Mouse (Mus musculus) erythroblast, adult 5-6 weeks (primary cell): ENCODE results near the gene Fbh1. TPM values are rescaled to one million over a fixed set of nuclear protein-coding genes. Genes with fewer than 3 reads are reported as not detected.

Experiments
- ATAC-seq: replicated peaks from 2 replicates; pipeline ENCODE4 v1.8.0; 2016; ENCODE audit warnings: moderate number of reproducible peaks, mild to moderate bottlenecking, moderate TSS enrichment, inconsistent platforms; ENCODE audit not compliant: poor library complexity, low FRiP score, severe bottlenecking
- total RNA-seq, 2 experiments: library from RNA; stranded (forward) in 1 of 2; stranded (reverse) in 1 of 2; fragments of 150-400 nt in 1 of 2; fragments of 200-764, 138-1000 nt in 1 of 2; gene quantifications; 2 replicates each; pipeline versions ENCODE4 v1.2.3 to v1.2.4; 2015 to 2017; ENCODE audit warnings: low replicate concordance in 2 of 2

Gene Fbh1
- total RNA-seq (2015; ENCODE audit: low replicate concordance) (14.6 and 23.2 TPM in 2 replicates), total RNA-seq (2017; ENCODE audit: low replicate concordance) (14.8 and 38.5 TPM in 2 replicates)

DNA sequence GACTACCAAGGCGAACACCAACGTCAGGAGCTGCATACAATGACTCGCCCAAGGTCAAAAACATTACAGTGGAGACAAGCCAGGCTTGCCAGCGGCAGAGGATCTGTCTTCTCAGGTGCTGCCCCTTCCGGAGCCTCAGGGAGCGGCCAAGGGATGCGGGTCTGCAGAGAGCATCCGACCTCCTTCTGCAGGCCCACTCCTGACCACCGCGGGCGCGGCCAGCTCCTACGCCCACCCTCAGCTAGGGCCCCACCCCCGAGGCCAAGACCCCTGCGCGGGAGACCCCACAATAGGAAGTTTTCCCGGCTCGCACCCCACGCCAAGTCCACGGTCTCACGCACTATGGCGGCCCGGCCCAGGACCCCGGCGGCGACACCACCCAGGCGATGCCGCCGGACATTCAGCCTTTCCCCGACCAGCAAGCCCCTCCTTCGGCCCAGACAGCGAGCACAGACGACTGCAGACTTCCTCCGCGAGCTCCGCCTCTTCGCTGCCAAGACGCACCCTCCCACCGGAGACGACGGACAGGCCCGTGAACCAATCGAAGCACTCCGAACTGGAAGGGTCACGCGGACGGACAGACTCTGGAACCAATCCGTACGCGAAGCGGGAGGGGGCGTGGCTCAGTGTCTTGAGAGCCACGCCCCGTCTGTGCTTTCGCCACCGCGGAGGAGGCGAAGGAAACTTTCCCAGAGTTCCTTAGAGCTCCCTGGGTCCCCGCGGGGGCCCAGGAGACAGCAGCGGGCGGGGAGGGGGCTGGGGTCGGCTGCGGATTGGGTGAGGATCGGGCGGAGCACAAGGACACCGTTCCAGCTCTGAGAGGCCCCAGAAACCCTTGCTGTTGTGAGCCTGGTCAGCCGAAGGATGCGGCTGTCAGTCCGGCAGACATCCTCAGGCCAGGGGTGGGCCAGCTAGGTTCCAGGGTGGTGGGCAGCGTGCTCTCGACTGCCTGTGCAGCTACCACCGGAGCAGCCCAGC, at the start of gene Fbh1, which contains the start of gene Ankrd16:
Fbh1 (minus strand) TSS at position 492 of the 978 bp plus-strand sequence.
Ankrd16 (plus strand) TSS at position 786 of the 978 bp plus-strand sequence.
- peak; percentile 95 for ATAC-seq

DNA sequence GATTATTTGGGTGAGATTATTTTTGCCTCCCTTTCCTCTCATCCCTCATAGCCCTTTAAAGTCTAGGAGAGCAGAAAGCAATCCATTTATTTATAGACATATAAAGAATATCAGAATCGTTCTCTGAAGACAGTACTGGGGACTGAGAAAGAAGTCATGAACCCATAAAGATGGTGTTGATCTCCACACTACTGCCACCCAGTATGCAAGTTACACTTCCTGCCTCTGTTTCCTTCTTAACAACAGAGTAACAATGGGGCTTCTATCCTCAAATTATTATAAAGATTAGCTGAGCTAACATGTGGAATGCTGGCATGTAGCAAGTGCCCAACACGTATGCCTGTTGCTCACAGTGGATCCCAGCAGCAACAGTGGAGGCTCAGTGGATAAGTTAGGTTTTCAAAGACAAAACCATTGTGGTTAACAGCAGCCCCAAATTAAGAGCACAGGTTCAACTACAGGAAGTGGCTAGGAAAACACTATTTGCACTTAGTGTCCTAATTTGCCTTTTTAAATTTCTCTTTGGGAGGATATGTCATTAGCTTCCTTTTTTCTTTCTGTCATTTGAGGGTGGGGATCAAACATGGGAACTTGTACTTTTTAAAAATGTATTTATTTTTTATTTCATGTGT, 24.0 kb upstream of the Fbh1 start:
- ATAC-seq = no peak

DNA sequence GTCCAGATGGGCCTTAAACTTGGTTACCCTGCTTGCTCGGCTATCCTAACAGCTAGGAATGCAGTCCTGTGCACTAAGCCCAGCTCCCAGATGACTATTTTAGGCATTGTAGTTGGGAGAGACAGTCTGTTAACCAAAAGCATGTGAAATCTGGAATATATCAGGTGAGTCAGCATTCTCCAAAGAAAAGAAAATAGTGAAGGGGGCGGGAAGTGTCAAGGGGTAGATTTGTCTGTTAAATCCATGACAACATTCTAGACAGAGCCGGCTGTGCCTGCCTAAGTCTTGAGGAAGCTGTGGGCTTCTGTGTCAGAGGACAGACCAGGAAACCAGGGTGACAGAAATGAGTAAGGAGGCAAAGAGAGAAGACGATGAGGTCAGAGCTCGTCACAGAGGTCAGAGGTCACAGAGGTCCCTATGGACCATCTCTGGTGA, 20.6 kb upstream of the Fbh1 start:
- ATAC-seq = no peak

DNA sequence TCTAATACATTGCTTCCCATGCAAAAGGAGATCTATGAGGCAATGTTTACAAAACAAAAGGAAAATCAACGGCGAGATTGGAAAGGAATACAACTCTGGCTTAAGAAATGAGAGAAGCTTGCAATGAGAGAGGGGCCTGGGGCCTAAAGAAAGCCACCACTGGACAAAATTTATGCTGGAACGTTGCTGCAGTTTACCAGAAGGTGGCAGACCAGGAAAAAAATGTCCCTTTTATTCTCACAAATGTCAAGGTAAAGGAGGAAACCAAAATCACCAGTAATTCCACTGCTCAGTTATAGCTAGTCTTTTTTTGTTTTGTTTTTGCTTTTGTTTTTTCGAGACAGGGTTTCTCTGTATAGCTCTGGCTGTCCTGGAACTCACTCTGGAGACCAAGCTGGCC, 17.3 kb upstream of the Fbh1 start:
- ATAC-seq = no peak

DNA sequence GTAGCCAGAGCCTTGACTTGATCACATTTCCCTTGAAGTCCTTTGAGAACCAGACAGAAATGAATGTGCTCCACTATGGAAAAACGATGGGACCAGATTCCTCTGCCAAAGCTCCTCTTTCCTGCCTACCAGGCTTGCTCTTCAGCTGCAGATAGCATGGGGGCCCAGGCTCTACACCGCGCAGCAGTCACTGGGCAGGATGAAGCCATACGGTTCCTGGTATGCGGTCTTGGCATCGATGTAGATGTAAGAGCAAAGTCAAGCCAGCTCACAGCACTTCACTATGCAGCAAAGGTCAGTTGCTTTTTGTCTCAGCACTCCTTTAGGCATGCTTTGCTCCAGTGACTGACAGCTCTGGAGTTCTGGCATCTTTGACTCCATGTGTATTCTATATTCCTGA, 6.8 kb upstream of the Fbh1 start:
- ATAC-seq = no peak

DNA sequence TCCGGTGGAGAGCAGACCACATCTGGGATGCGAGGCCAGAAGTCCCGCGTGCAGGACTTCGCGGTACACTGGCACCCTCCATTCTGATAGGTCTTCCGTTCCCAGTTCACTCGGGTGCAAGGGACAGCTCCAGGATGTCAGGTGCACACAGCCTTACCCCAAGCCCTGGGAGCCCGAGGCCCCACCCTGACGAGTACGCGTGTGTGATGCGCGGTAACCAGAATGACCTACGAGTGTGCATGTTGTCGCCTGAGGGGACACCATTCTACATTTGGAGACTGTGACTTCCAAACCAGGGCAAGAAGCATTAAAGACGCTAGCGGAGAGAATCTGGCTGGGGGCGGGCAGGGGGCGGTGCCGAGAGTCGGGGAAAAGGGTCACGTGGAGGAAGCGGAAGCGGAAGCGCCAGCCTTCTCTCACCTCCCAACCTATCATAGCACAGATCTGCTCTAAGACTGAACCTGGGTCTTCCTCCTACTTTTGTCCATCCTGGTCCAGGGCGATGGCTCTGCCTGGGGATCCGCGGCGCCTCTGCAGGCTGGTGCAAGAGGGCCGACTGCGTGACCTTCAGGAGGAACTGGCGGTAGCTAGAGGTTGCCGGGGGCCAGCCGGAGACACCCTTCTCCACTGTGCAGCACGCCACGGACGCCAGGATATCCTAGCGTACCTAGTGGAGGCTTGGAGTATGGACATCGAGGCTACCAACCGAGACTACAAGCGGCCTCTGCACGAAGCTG, 873 bp upstream of the Fbh1 start:
- ATAC-seq = peak; percentile 88

DNA sequence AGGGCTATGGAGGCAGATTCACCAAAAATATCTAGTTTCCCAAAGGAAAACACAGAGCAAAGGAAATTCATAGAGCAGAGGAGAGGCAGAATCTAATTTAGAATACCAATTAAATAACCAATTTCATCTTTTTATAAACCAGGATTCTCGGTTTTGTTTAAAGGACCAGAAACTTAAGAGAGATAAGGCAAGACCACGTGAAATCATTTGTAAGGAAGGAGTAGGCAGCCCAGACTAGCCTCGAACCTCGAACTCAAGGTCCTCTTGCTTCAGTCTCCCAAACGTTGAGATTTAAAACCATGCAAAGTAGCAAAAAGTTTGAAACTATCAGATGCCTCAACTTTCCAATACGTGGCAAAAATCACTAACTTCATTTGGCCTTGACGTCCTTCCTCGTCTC, 967 bp downstream of the Fbh1 start:
- no peak for ATAC-seq

DNA sequence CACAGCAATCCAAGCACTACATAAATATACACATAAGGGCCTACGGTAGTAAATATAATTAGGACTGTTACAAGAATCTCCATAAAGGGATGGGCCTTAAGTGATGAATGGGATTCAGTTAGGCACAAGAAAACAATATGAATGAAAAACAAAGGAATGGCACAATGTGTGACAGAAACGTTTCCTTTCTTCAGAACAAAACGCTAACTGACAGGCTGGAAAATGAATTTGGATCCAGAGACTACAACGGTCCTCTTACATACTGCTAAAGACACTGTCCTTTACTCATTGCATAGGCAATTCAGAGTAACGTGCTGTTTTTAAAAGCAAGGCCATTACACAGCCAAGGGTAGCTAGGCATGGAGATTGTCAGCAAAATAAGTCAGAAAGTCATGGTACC, 2.3 kb downstream of the Fbh1 start:
- ATAC-seq = no peak

DNA sequence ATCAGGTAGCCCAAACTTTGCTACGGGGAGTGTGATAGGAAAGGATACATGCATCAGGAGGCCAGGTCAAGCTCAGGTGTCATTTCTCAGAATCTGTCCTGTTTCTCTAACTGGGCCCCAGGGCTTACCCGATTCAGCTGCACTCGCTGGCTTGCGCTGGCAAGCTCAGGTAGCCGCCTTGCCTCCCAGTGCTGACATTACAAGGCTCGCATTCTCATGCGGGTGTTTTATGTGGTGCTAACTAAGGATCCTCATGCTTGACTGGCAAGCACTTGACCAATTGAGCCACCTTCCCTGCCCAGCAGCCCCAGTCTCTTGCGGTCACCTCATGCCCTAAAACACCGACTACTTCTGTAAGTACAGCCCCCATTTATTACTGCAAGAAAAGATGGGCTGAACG, 3.0 kb downstream of the Fbh1 start:
- ATAC-seq = no peak

DNA sequence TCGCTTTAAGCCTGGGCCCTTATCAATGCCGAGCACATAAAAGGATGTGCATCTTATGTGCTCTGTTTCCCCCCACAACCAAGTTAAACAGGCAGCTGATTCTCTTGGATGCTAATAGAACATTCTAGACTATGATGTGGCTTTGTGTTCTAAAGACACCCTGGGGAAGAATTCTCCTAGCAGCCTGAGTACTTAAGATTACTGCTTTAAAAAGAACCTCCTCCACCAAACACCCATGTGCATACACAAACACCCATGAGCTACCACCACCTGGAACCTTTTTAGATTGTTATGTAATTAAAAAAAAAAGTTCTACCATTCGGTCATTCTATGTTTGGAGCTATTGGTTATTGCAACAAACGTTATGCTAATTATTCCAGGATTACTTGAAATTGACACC, 5.0 kb downstream of the Fbh1 start:
- no peak for ATAC-seq

DNA sequence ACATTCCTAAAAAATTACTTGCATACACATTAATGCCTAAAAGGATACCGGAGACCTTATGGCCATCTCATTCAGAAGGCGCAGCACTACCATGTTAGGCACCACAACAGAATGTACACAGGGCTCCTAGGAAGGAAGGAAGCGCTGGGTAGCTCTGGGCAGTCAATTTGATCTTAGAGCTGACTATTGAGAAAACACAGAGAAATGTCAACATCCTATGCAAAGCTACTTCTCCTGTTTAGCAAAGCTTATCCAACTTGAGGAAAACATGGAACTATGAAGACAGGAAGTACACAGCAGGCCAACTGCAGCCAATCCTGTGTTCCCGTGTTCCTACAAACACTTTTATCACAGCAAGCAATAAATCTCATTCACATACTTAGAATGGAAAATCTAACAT, 5.7 kb downstream of the Fbh1 start:
- no peak for ATAC-seq

DNA sequence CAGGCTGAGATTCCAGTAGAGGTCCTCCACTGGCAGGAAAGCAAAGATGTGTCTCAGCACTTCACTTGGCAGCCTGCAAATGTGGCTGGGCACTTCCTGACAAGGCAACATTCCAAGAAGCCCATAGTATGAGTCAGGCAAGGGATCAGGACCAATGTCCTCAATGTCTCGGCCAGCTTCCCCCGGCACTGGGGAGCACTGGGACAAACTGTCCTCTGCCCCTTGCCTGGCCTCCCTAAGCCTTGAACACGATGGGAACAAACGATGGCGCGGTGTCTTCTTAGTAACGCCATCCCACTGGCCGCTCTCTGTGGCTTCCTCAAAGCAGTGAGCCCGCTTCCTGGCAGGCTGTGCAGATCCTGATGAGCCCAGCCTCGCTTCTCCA, 10.2 kb downstream of the Fbh1 start:
- no peak for ATAC-seq

DNA sequence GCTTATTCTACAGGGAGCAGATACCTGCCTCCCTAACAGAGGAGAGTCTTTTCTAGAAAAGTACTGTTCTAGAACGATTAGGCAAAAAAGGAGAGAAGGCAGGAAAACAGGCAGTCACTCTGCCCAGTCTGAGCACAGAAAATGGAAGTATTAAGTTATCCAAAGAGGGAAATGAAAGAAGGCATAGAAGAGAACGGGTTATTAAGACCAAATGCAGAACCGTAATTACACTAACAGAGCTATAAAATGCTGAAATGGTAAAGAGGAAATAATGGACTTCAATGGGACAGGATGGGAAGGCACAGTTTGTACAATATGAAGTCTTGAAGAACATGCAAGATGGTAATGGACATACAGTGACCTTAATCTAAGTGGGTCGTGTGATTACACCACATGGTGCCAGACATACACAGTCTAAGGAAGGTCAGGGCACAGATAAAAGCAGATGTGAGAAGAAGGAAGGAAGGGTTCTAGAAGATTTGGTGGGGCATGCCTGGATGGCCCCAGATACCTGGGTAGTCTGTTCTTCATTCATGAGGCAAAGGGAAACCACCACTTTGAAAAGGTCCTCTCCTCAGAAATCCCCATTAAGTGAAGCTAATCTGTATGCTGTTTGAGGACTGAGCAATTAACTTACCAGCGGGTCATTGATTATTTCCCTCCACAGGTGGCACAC, 10.8 kb downstream of the Fbh1 start:
- no peak for ATAC-seq

DNA sequence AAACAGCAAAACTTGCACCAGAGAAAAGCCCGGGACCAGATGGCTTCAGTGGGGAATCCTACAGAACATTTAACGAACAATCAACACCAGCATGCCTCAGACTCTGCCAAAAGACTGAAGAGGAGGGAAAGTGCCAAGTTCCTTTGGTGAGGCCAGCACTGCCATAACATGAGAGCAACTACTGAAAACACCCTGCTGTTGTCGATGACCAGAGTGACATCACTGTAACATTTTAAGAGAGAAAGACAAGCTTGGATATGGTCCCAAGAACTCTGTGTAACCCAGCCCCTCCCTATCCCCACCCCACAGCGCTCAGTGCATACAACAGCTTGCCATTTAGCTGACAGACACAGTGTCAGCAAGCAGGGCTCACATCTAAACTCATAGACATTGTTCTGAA, 11.7 kb downstream of the Fbh1 start:
- no peak for ATAC-seq

DNA sequence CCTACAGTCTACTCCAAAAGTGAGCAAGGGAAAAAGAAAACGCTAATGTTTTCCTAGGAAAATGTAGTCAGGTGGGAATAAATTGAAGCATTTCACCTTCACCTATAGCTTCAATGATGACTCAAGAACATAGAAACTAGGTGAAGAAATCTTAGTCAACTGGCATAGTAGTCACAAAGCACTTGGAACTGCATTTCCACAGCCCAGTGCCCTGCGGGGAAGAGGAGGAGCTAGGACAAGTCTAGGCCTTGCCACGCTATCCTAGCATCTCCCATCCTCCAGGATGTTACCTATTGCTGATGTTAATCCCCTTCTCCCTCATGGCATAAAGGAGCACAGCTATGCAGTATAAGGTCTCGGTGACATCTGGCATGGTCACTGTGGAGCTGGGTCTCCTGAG, 14.8 kb downstream of the Fbh1 start:
- ATAC-seq = 0 out of 2 replicates have a peak, but pooled peaks have one; percentile 32

DNA sequence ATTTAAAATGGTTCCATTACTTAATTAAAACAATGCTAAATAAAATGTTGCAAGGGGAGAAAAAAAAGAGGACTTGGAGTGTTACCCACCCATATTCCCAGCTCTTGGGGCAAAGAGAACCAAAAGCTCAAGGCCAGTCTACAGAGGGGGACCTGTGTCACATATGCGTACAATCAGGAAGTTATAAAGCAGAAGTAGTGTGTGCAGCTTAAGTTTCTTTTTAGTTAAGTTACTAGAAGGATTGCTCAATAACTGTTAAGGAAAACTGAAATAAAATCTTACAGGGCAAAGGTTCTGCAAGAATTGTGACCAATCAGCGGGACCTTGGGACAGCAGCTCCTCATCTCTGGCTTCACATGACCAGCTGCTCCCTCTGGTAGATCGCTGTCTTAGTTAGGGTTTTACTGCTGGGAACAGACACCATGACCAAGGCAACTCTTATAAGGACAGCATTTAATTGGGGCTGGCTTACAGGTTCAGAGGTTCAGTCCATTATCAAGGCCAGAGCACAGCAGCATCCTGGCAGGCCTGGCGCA, 37.8 kb downstream of the Fbh1 start:
- no peak for ATAC-seq

DNA sequence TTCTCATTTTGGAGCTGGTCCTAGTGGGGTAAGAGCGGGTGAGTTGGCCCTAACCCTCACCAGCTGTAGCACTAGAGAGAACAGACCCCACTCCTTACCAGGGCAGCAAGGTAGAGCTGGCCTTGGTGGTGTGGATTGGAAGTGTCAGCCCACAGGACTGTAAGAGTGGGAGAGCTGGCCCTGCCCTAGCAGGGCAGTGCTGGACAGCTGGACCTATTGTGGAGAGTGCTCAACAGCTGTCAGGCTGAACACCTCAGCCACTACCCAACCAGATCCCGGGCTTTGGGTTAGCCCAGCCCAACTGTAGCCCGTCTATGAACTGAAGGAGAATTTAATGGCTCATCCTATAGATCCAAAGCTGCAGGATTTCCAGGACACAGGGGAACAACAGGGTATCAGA, 38.6 kb downstream of the Fbh1 start:
- no peak for ATAC-seq

DNA sequence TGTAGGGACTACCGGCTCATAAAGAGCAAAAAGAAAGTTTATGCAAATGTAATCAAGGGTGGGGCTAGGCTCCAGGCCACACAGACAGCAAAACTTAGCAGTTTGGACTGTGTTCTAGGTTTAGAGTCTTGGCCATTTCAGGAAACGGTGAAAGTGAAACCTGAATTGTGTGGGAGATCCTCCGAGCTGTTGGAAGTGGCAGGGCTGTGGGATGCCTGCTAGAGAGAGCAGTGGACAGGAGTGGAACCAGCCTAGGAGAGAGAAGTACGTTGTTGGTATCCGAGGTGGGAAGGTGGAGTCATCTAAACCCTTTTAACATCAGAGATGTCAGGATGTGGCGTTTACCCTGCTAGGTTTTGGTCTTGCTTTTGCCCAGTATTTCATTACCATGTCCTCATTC, 41.5 kb downstream of the Fbh1 start:
- no peak for ATAC-seq

DNA sequence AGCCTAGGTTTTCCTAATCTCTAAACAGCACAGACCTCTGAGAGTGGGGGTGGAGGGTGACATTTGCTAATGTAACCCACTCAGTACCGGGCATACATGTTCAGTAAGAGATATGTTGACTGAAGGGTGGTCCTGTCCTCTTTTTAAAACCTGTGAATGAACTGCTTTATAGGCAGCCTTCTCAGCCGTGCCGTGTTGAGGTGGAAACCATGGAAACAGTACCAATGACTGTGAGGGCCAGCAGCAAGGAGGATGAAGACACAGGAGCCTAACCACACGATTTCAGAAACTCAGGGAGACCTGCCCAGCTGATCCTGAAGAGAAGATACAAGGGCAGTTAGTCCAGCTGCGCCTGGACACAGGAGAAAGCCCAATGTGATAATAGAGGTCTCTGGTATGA, 44.4 kb downstream of the Fbh1 start:
- no peak for ATAC-seq

DNA sequence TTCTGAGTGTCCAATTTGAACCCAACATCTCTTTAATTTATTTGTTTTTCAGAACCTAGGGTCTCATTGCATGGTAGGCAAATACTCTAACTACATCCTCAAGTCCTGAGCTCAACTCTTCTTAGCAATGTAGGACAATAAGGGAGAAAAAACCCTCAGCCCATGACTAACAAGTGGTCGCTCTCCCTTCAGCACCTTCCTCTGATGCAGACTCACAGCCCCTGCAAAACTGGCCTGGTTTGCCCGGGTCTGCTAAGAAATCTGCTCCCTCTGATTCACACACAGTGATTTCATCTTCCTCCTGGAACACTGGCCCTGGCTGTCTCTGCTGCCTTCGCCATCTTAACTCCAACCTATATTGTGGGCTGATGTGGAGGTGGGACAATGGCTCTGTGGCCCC, 48.3 kb downstream of the Fbh1 start:
- ATAC-seq = no peak
